Mouse (Mus musculus) forelimb bud, embryonic 11.5 days (tissue): ENCODE results near the gene Nfam1.
A peak's percentile ranks its signal among the peaks of the same experiment; 100 is the strongest.

Experiments
- DNase-seq: peaks from one replicate; pipeline ENCODE4 v3.0.0-alpha.2; 2012; ENCODE audit warnings: low read depth, low spot score

The Nfam1 gene

GRCm38 (mm10) chr15:82995239-82995638 lies 37.9 kb downstream of the Nfam1 start:
- DNase-seq, result no peak

- no peak for DNase-seq
These were observed 40.2 kb downstream of the Nfam1 start for GRCm38 (mm10) chr15:82992911-82993310.

- DNase-seq, result no peak
These were observed 40.9 kb downstream of the Nfam1 start for GRCm38 (mm10) chr15:82992079-82992783.

- DNase-seq, result no peak
These were observed 43.9 kb downstream of the Nfam1 start for GRCm38 (mm10) chr15:82989190-82989704.

GRCm38 (mm10) chr15:82987732-82988112 lies 45.4 kb downstream of the Nfam1 start, which contains the start of gene Tcf20:
Tcf20 (minus strand) TSS chr15:82987872.
- peak; percentile 92 for DNase-seq

GRCm38 (mm10) chr15:82987014-82987731 lies 45.9 kb downstream of the Nfam1 start:
- DNase-seq, result no peak

GRCm38 (mm10) chr15:82984574-82984973 lies 48.5 kb downstream of the Nfam1 start:
- DNase-seq, result no peak

GRCm38 (mm10) chr15:82984097-82984496 lies 49.0 kb downstream of the Nfam1 start:
- no peak for DNase-seq

- peak; percentile 77 for DNase-seq
These were observed 49.6 kb downstream of the Nfam1 start for GRCm38 (mm10) chr15:82983416-82984026.

GRCm38 (mm10) chr15:82982724-82983415 lies 50.2 kb downstream of the Nfam1 start:
- DNase-seq, result peak; percentile 82

- no peak for DNase-seq
These were observed 51.2 kb downstream of the Nfam1 start for GRCm38 (mm10) chr15:82981676-82982520.

GRCm38 (mm10) chr15:82979531-82979930 lies 53.6 kb downstream of the Nfam1 start:
- no peak for DNase-seq

- no peak for DNase-seq
These were observed 58.6 kb downstream of the Nfam1 start for GRCm38 (mm10) chr15:82974471-82974870.

GRCm38 (mm10) chr15:82969206-82969721 lies 63.8 kb downstream of the Nfam1 start:
- DNase-seq, result no peak

- DNase-seq, result peak; percentile 57
These were observed 64.7 kb downstream of the Nfam1 start for GRCm38 (mm10) chr15:82968449-82968848.

- DNase-seq, result no peak
These were observed 65.2 kb downstream of the Nfam1 start for GRCm38 (mm10) chr15:82967947-82968346.

- DNase-seq, result no peak
These were observed 68.8 kb downstream of the Nfam1 start for GRCm38 (mm10) chr15:82964266-82964825.

- DNase-seq, result no peak
These were observed 69.5 kb downstream of the Nfam1 start for GRCm38 (mm10) chr15:82963556-82964156.

- no peak for DNase-seq
These were observed 70.0 kb downstream of the Nfam1 start for GRCm38 (mm10) chr15:82963090-82963489.

GRCm38 (mm10) chr15:82962536-82962935 lies 70.6 kb downstream of the Nfam1 start:
- DNase-seq, result no peak
